Mouse (Mus musculus) kidney, adult 8-10 months (tissue): ENCODE results near the gene Phpt1.
"Not testable (repeated sequence)": the region's sequence is repeated elsewhere in the genome, so short reads cannot be mapped to it uniquely, and the experiment has no call there.

ENCODE experiments used
- DNase-seq, 2 experiments: peaks; one replicate each; pipeline ENCODE4 v3.0.0; 2022

Gene Phpt1

DNA sequence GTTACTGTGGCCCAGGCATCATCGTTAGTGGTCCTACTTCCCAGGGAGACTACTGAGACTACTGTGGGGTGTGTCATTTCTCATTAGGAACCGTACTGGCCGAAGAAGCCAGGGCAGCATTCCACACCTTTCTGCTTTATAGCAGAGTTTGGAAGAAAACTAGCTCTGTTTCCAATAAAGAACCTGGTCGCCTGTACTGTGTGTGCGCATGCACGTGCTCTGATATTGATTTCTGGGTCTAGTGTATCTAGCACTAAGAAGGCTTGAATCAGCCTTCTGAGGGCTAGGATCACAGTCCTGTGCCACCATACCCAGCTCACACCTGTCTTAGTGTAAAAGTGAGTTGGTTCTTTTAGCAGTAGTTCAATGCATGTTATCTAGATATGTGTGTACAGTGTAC, 16.2 kb downstream of the Phpt1 start:
- DNase-seq: no peak

DNA sequence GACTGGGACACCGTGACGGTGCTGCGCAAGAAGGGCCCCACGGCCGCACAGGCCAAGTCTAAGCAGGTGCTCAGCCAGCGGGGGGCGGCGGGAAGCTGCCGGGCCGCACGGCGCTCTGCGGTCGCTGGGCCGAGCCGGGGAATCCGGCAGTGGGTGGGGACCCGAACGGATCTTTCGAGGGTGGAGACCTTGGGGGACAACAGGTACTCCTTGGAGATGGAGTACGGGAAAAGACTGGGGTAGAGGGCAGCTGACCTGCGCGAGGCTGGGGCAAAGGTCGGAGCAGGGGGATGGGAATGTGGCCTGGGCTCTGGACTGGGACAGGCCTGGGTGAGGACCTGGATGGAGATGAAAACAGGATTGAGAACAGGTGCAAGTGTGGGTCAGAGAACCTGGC, 17.1 kb downstream of the Phpt1 start:
- peak; percentile 70 to 72 for DNase-seq

DNA sequence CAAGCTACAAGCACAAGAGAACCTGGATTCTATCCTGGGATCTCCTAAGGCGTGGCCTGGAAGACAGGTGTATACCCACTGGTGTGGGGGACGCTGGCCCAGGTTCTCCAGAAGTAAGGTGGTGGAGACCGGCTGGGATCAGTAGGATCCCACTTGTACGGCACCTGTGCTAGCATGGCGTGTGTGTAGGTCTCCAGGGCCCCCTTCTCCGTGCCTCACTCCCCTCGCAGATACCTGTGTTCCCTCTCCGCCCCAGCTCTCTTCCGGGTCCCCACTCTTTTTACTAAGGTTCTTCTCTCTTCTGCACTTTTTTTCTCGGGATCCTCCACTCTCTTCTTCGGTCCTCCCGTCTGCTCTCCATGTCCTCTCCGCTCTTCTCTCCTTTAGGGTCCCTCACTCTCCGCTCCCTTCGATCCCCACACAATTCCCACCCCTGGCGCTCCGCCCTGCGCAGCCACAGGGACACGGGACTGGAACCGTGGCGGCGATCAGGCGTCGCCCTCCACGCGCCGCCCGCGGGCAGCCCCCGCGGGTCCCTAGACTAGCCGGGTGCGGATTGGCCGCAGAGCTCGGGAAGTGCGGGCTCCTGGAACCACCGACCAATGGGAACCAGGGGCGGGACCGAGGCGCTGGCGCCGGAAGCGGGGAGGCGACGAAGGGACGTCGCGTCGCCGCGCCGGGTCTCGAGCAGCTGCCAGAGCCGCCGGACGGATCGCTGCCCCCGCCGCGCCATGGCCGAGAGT, 17.6 kb downstream of the Phpt1 start, which contains the start of gene Edf1:
Edf1 (plus strand) TSS at position 627 of the 743 bp plus-strand sequence.
- DNase-seq: peak; percentile 94 to 95

DNA sequence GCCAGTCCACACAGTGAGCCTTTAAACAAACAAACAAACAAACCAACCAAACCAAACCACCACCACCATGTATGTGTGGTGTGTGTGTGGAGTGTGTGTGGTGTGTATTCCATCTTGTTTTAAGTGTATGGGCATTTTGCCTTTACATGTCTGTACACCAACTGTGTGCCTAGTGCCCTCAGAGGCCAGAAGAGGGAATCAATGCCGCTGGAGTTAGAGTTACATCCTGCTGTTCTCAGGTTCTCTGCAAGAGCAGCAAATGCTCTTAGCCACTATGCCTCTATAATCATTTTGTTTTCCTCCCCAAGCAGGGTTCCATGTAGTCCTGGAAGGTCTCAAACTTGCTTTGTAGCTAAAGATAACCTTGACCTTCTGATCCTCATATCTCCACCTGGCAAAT, 18.7 kb downstream of the Phpt1 start:
- no peak for DNase-seq

DNA sequence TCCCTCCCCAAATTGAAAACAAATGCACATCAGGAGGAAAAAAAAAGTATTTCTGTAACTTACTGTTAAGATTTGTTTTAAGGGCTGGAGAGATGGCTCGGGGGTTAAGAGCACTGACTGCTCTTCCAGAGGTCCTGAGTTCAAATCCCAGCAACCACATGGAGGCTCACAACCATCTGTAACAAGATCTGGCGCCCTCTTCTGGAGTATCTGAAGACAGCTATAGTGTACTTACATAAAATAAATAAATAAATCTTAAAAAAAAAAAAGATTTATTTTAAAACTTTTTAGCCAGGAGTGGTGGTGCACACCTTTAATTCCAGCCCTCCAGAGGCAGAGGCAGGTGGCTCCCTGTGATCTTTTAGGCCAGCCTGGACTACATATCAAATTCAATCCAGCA, 19.5 kb downstream of the Phpt1 start:
- DNase-seq: not testable (repeated sequence)

DNA sequence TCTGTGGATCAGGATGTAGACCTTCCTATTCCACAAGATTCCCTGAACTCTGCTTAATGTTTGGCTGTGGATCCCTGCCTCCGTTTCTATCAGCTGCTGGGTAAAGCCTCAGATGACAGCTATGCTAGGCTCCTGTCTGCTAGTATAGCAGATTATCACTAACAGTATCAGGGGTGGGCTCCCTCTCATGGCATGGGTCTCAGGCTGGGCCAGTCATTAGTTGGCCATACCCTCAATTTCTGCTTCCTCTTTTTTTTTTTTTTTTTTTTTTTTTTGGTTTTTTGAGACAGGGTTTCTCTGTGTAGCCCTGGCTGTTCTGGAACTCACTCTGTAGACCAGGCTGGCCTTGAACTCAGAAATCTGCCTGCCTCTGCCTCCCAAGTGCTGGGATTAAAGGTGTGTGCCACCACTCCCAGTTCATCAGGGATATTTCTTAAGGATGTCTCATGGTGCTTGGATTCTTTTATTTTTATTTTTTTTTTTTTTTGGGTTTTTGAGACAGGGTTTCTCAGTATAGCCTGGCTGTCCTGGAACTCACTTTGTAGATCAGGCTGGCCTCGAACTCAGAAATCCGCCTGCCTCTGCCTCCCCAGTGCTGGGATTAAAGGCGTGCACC, 21.7 kb downstream of the Phpt1 start:
- not testable (repeated sequence) for DNase-seq

DNA sequence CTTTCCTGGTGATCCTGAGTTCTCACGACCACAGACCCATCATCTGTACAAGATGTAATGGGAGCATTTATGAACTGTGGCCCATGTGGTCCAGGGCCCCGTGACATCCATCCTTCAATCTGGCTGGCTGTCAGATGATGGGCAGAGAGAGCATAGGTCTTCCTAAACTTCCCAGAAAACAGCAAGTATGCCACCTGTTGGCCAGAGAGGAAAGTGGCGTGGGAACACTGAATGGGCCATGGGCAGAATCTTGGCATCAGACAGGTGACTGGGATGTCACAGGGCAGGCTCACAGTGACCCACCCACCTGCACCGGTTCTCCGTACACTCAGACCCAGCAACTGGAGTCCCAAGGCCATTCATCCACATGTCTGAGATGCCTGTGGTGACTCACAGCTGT, 23.8 kb downstream of the Phpt1 start:
- peak; percentile 65 to 81 for DNase-seq

DNA sequence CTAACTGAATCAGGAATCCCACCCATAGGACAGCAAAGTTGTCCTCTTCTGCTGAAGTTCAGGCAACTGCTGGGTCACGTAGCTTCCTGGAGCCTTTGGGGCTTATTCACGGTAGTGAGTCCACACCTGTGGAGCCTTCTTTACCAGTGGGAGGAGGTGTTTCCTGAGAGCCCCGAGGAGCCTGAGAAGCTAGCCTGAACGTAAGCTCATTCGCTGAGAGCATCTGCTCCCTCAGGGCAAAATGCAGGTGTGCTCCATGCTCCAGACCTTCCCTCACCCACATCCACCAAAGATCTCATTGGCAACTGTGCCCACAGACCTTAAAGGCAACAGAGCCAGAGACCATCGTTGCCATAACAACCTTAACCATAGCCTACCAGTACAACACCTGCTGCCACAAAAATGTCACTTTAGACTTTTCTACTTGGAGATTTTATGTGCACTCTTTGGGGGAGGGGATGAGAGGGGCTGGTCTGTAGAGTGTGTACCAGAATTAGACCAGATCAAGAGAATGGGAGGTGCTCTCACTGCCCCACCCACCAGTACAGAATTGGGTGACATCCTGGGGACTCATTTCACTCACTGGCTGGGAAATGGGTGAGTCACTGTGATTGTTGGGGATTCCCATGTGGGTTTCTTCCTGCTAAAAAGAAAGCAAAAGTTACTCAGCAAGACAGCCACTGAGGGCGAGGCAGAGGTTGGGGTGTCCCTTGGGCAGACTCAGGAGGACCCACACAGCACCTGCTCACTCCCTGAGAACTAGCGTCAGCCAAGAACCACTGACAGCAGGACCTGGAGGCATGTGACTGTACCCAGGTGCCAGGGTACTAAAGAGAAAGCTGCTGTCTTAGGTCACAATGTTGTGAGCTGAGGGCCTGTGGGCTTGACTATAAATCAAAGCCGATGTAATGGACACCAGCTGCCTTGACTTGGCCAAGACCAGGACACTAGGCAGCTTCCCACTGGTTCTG, 25.7 kb downstream of the Phpt1 start:
- no peak for DNase-seq

DNA sequence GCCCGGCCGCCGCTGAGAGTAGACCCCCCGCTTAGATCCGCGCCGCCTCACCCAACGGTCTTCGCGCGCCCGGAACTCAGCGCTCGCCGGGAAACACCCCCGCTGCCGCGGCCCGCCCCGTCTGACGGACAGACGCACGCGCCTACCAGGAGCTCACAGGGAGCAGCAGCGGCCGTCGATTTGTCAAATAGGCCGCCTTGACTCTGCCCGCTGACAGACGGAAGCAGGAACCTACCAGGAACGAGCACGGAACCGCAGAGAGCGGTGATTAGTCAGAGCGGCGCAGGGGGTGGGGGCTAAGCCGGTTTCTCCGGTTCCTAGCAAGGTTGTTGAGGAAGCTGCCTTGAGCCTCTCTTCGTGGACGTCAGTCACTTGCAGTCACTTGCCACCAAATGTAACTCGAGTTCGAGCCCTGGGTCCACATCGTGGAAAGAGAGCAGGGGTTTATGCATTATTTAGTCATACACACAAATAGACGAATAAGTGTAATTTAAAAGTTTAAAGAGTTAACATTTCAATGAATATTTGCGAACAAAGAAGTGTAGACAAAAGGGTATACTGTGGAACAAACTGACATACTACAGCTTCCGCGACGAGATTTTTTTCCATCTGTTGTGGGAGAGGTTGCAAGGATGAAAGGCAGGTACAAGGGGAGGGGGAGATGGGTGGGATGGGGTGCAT, 28.1 kb downstream of the Phpt1 start, which contains the start of gene Traf2:
Traf2 (minus strand) TSS at position 130 of the 681 bp plus-strand sequence.
- DNase-seq: peak; percentile 99

DNA sequence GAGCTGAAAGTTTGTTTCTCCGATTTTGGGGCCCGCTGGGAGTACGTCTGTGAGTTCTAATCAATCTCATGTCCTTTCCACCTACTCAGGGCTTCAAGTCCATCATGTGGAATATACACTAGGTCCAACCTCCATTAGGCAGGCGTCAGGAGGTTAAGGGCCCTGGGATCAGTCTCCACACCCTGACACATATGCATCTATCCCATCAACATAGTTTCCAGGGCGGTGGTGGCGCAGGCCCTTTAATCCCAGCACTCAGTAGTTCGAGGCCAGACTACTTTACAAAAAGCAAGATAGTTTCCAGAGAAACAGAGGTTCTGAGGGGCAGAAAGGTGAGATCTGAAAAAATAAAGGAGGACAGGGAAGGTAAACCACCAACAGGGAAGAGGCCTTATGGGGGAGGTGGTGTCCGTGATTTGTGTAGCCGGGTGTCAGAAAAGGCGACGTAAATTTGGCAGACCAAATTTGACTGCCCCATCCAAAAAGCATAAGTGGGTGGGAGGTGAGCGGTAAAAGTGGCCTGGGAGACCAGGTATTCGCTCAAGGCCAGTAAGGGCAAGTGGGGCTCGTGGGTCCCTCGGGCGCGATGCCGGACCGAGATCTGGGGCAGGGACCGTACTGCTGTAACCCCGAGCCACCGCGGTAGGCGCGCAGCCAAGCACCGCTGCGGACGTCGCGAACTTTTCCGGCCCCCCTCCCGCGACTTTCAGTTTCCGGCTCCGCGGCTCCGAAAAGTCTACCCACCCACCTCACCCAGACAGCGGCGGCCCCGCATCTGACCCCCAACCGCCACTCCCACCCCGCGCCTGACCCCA, 28.8 kb downstream of the Phpt1 start:
- DNase-seq: no peak

DNA sequence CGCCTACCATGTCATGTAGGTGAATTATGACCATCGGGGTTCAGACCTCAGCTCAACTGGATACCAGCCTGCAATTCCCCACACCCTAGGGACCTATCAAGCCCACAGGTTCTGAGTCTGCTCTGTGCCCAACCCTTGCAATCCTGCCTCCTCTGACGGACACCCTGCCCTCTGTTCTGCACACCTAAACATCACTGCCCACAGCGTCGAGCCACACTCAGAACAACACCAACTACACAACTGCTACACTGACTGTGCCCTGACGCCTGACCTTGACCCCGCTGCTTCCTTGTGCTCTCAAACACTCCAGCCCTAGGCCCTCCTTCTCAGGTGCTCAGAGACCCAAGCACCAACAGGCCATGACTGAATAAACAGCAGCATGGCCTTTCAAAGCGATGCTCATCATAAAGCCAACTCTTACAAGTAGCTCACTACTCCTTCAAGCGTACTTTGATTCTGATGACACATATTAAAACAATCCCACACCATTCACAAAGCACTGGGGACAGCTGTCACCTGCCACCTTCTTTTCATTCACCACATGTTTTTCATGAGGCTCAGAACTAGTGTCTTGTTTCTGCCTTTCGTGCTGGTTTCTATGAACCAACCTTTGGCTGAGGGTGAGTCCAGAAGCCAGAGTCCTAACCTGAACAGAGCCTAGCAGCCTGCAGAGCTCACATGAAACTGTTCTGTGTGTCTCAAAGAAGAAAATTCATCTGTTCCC, 33.2 kb downstream of the Phpt1 start:
- DNase-seq: no peak

DNA sequence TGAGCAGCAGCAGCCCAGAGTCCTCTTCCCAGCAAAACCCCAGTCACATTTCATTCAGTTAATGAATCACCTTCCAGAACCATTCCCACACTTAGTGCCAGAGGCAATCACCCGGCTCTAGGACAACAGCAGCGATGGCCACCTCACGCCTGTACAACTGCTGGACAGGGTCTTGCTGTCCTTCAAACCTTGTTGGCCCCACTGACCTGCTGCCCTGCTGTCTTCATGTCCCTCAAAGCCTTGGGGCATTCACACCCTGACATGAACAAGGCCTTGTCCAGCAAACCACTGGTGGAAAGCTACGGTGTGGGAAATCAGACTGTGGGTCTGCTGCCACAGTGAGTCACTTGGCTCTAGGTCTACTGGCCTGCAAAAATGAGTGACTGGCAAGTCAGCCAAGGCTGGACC, 34.5 kb downstream of the Phpt1 start:
- peak; percentile 42 to 63 for DNase-seq

DNA sequence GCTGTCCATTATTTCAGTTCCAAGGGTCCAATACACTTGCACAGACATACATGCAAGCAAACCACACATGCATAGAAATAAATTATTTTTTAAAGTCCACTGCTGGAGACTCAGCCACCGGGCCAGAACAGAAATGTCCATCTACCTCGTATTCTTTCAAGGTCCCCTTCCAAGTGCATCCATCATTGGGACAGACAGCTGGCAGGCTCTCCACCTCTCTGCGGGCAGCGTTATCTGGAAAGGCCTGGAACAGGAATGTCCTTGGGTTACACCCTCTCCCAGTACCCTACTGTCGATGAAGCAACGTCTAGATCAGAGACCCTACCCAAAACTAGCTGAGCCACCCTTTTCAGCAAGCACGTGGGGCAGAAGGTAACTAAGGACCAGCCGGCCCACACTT, 38.5 kb downstream of the Phpt1 start:
- no peak for DNase-seq

DNA sequence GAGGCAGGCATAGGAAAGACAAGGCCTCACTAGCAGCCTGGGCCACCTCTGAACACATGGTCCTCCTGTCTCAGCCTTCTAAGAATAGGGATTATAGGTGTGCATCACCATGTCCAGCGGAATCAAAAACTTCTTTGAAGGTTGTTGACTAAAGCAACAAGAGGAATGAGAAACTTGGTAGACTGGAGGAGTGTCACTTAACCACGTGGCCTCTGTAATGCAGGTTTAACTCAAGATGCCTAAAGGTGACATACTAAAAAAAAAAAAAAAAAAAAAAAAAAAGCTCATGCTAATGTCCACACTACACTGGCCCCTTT, 40.2 kb downstream of the Phpt1 start:
- no peak for DNase-seq

DNA sequence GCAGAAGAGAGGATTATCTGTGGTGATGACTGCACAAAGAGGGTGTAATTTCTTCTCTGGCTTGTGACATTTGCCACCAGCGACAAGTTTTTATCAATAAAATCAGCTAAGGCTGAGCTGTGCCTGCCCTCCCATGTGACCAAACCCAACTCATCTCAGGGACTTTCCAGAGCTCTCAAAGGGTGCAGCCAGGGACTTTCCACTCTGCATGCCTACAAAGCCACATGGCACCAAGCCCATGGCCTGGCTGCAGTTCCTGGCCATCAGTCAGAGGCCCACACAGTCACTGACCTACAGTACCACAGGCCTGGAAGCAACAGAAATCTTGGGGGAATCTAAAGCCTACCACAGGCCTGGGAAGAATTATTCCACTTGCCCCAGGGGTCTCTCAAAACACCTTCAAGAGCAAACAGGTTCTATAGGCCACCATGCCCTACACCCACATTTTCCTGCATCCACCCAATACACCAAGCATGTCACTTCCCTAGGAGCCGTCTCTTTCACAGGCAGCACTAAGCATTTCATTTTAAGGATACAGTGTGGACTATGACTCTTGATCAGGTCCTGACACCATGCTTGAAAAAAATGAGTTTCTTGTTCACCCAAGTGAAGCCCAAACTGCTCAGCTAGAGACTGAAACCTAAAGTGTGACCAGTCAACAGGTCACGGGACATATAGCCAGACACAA, 40.7 kb downstream of the Phpt1 start:
- peak; percentile 79 to 85 for DNase-seq

DNA sequence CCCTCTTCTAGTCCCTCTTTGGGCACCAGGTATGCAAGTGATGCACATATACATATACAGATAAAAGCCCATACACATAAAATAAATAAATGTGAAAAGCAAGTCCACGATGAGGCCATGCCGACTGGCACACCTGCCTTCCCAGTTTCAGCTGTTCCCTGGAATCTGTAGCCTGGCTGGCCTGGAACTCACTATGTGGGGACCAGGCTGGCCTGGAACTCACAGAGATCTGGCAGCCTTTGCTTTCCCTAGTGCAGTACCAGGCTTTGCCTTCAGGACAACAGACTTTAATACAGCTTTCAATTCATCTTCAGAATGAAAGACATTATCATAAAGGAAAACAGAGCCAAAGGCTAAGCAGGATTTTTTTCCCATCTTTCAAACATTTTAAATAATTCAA, 41.3 kb downstream of the Phpt1 start:
- DNase-seq: no peak

DNA sequence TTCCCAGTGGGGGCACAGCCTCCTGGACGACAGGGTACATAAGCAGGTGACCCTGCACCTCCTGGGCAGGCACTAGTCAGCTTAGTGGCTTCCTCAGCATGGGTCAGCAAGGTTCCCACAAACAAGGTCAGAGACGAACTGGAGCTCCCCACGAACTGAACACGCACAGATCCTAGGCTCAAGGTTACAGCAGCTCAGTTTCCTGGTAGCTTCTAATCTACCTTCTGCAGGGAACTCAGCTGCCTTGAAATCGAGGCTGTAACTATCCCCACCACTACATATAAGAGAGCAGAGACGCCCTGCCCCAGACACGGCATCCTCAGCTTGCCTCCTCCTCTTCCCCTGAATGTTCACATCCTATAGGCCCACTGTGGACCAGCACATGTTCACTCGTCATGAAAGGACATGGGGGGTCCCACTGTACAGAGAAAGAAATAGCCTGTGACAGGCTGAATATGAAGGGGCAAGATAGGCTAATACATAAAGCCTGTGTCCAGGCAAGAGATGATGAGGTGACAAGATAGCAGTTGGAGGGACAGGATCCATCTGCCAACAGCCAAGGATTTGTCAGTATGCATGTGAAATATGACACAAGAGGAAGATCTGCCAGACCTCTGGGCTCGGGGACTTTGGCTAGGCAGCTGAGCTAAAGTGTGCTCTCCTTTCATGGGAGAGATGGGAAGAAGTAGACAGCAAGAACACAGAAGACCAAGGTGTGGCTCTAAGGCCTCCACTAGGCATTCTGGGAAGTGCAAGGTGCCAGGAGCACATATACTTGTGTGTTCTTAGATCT, 48.3 kb downstream of the Phpt1 start:
- no peak for DNase-seq
